Mouse (Mus musculus): ENCODE results near the gene Mall.

- TF ChIP-seq CTCF (IDR thresholded peaks at IDR 0.05; ENCODE audit: borderline replicate concordance, control insufficient read depth, extremely low read depth, insufficient read depth, low read length, poor library complexity) (no peak), POLR2A (IDR thresholded peaks at IDR 0.05; ENCODE audit: control insufficient read depth, extremely low read depth, insufficient read depth, low read length, poor library complexity) (no peak)
Observed at GRCm38 (mm10) chr2:127708792-127709191, 20.9 kb downstream of the Mall start.
